ENCODE assay signal across 29 mouse cellular contexts in the genomic region with DNA sequence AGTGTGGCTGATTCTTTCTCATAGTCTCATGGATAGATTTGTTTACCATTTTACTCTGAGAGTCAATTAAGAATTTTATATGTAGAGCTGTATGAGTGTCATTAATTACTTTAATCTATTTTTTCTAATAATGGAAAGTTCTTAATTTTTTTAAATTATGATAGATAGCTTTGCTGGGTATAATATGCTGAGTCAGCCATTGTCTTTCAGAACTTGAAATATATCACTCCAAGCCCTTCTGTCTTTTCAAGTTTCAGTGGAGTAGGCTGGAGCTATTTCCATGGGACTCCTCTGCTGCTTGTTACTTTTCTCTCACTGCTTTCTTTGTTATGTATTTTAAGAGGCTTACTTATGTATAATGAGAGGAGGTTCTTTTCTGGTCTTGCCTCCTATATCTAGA.
"Had no signal": no experiment of that assay in that cellular context is flagged by ENCODE, and none has a peak within 500 bp of the region (broad histone marks: within the 10 kb centered on the region; RNA-seq: fewer than 3 reads in every experiment).

No protein-coding gene starts in this region.

- DNase-seq: heart, postnatal 10 days; heart, postnatal 14 days; heart, postnatal 36 days; heart, postnatal 4 days; kidney, adult 11 months; kidney, adult 18-20 months; kidney, adult 2 months; kidney, adult 8-10 months; kidney, adult 9 months; kidney, postnatal 10 days; kidney, postnatal 14 days; kidney, postnatal 25 days; kidney, postnatal 36 days; kidney, postnatal 4 days; layer of hippocampus, adult 9-11 months; layer of hippocampus, postnatal 36 days had no signal

- H3K9ac ChIP-seq: heart, embryonic 13.5 days; heart, embryonic 15.5 days; hindbrain, embryonic 12.5 days; hindbrain, embryonic 13.5 days; hindbrain, embryonic 14.5 days; hindbrain, embryonic 15.5 days; intestine, embryonic 15.5 days; kidney, embryonic 15.5 days had no signal

- H3K9me3 ChIP-seq: heart, embryonic 15.5 days; hindbrain, embryonic 10.5 days; hindbrain, embryonic 12.5 days; hindbrain, embryonic 13.5 days; hindbrain, embryonic 15.5 days; intestine, embryonic 15.5 days had no signal

- H3K36me3 ChIP-seq: heart, embryonic 13.5 days; heart, embryonic 15.5 days; hindbrain, embryonic 10.5 days; hindbrain, embryonic 12.5 days; hindbrain, embryonic 13.5 days; hindbrain, embryonic 15.5 days; intestine, embryonic 15.5 days; kidney, embryonic 15.5 days had no signal

- H3K4me2 ChIP-seq: heart, embryonic 13.5 days; heart, embryonic 15.5 days; hindbrain, embryonic 12.5 days; hindbrain, embryonic 13.5 days; hindbrain, embryonic 14.5 days; hindbrain, embryonic 15.5 days; intestine, embryonic 15.5 days; kidney, embryonic 15.5 days had no signal

- H3K4me3 ChIP-seq: heart, embryonic 13.5 days; heart, embryonic 15.5 days; hindbrain, embryonic 10.5 days; hindbrain, embryonic 12.5 days; hindbrain, embryonic 13.5 days; hindbrain, embryonic 15.5 days; intestine, embryonic 15.5 days; kidney, embryonic 15.5 days; layer of hippocampus, adult 2 months; left cerebral cortex, adult 2 months had no signal

- H3K4me1 ChIP-seq: heart, embryonic 13.5 days; heart, embryonic 15.5 days; hindbrain, embryonic 10.5 days; hindbrain, embryonic 12.5 days; hindbrain, embryonic 13.5 days; hindbrain, embryonic 15.5 days; intestine, embryonic 15.5 days; kidney, embryonic 15.5 days had no signal

- H3K27me3 ChIP-seq: heart, embryonic 13.5 days; heart, embryonic 15.5 days; hindbrain, embryonic 12.5 days; hindbrain, embryonic 13.5 days; hindbrain, embryonic 15.5 days; intestine, embryonic 15.5 days; kidney, embryonic 15.5 days had no signal

- H3K27ac ChIP-seq: heart, embryonic 13.5 days; heart, embryonic 15.5 days; hindbrain, embryonic 10.5 days; hindbrain, embryonic 12.5 days; hindbrain, embryonic 13.5 days; hindbrain, embryonic 14.5 days; hindbrain, embryonic 15.5 days; hindbrain, postnatal 0 days; intestine, embryonic 15.5 days; kidney, embryonic 15.5 days; kidney, postnatal 0 days; layer of hippocampus, adult 2 months; left cerebral cortex, adult 2 months had no signal
